Mouse (Mus musculus) left cerebral cortex, postnatal 25 days (tissue): ENCODE data around the gene Itga9. TPM values are rescaled to one million over a fixed set of nuclear protein-coding genes. Genes with fewer than 3 reads are reported as not detected.

Source experiments
- DNase-seq, 2 experiments: peaks; one replicate each; pipeline ENCODE4 v3.0.0; 2022; ENCODE audit warnings: low spot score in 2 of 2, mixed read lengths in 1 of 2
- intact Hi-C: fragments of 180-260 bp; cut with DNase I; formaldehyde crosslinking; loops from one replicate; pipeline ENCODE4 v1.15.1; 2025
- total RNA-seq, 2 experiments: library from RNA; stranded (reverse); gene quantifications; 2 replicates each; pipeline ENCODE4 v1.2.3; 2021

Itga9 gene
- total RNA-seq, 2 experiments from 2014 or later: 6.7 to 7.0 TPM

DNA sequence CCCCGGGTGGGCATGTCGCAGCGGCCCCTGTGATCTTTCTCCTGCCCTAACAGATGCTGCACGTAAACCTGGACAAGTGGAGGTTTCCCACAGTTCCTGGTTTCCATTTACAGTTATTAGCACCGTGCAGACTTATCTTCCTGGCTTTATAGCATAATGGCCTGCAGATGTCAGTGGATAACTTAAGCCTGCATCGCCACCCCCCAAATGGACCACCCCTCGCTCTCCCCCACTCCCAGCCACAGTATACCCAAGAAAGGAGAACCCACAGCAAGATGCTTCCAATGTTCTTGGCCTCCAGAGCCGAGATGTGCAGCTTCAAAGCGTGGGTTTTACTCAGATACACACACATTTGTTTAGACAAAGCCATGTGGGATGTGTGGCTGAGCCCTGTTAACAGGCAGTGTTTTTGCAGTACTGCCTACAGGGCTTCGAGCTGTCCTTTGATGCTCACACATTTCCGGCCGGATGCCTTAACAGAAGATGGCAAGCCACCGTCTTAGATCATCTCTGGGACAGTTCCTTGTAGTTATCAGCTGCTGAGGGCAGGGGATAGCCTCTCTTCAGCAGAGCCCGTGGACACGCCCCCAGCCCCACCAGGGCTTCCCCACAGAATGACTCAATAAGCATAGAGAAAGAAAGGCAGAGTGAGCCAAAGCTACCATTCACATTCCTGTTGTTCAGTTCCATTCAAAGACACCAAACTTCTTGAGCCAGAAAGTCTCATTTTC, 71.7 kb downstream of the Itga9 start:
- intact Hi-C loops: no loop called here
- DNase-seq: peak in 1 of 2 experiments; percentile 11

DNA sequence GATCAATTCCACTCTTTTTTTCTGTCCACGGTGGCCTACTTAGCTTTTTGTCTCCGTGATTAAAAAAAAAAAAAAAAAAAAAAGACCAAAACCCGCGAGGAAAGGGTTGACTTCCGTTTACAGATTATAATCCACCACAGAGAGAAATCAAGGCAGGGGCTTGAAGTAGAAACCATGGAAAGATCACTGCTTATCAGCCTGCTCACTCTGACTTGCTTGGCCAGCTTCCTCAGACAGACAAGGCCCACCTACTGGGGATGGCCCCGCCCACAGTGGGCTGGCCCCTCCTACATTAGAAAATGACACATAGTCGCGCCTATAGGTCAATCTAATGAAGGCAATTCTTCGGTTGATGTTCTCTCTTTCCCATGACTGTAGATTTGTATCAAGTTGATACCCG, 72.3 kb downstream of the Itga9 start:
- intact Hi-C loops: no loop called here
- no peak for DNase-seq

DNA sequence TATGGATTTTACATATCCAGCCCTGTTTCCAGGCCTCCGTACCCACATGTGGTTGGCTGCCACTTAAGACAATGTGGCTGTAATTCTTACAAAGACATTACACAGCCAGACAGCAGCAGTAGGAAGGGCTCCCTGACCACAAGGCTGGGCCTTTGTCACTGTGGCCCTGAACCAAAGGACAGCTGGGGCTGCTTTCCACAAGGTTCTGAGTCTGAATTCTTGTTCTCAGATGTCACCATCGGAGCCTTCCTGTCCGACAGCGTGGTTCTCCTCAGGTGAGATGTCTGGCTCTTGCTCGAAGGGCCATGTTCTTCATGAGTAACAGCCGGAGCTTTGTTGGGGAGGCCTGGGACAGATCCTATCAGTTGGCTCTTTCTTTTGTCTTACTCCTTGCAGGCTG, 75.0 kb downstream of the Itga9 start:
- intact Hi-C loops: no loop called here
- no peak for DNase-seq

DNA sequence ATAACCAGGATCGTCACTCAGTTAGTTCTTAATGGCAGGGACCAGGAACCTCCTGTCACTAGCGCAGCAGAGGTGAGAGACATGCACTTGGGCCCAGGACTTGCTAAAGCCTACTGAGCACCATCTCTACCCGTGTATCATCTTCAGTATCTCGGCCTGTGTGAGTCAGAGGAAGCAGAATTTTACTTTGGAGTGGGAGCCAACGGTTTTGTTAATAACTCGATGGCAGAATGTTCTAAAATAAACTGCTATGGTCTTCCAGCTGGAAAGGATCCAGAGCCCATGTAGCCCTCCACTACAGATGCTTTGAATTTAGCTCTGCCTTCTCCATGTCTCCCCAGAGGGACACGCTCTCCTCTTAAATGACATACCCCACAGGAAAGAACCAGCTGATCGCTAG, 75.7 kb downstream of the Itga9 start:
- intact Hi-C loops: no loop called here
- DNase-seq: no peak

DNA sequence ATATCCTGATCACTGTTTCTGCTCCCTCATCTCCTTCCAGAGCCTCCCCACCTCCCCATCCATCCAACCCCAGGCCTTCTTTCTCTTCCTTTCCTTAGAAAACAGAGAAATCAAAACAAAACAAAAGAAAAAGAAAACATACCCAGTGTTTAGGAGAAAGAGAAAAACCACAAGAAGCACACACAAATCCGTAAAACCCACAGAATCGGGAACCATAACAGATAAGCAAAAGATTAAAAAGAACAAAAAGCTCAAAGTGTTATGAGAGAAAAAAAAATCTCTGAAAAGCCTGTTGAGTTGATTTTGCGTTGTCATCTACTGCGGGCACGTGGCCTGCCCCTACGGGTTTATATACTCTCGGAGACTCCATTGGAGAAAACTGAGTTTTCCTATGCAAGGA, 77.0 kb downstream of the Itga9 start:
- no peak for DNase-seq
- intact Hi-C loops: no loop called here

DNA sequence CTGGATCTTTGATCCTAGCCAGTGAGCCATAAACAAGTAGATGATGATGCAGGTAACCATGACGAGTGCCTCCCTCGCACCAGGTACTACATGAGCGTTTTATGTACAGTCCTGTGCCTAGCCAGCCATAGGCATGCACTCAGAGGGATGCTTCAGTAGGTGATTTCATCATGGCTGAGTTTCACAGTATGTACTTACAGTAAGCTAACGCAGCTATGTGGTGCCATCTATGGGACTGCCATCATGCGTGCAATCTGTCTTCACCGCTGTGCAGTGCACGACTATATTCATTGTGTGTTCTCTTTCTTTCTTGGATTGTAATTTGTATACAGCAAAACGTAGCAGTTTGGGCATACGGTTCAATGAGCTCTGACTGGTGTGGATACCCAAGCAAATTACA, 77.9 kb downstream of the Itga9 start:
- DNase-seq: peak in 1 of 2 experiments; percentile 40

DNA sequence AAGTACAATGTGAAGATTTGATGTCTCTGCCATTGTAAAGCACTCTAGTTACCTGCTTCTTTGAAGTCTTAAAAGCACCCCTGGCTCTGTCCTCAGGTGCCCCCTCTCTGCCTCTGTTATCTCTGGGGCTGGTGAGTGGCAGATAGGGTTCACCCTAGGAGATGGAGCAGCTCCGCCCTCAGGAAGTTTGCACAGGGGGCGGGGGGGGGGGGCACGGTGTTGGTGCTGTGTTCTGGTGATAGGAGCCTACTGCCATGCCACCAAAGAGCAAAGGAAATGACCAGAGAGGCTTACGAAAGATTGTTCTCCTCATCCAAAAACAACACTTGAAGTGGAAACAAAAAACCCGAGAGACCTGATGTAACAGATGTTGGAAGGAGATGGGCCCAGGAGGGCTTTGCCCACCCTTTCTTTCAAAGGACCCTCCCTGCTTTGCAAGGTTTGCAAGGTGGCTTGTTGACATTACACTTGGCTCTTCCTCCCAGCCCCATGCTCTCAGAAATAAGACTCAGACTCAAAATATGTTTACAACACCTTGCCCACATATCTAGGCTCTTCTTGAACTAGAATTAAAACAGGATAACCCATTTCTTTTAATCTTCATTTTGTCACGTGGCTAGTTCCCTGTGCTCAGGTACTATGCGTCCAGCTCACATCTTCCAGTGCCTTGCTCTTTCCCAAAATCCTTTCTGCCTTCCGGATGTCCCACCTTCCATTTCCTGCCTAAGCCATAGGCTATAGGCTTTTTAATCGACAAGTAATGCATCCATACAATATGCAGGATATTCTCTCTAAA, 79.9 kb downstream of the Itga9 start:
- no peak for DNase-seq
- intact Hi-C loops: no loop called here

More for the DNA sequence above, 77.9 kb downstream of the Itga9 start:
- intact Hi-C loops: loop anchor here (2.0 kb wide), 1 partner anchor 78 kb away; the partner anchor contains the start of gene Itga9

DNA sequence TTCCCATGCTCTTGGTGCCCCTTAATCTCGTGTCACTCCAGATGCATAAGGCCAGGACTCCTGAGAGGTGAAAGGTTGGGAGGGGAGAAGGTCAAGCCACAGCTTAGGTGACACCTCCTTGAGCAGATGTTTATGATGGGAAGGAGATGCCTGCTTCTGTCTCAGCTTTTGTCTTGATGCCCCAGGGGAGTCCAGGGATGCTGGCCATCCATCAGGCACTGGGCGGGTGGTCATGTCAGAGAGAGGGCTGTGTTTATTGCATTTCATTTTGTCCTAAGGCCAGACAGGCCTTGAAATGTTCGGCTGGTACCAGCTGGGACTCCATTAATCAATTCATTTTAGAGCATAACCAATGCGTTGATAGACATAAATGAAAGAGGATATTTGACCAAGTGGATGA, 81.8 kb downstream of the Itga9 start:
- intact Hi-C loops: no loop called here
- DNase-seq: no peak

DNA sequence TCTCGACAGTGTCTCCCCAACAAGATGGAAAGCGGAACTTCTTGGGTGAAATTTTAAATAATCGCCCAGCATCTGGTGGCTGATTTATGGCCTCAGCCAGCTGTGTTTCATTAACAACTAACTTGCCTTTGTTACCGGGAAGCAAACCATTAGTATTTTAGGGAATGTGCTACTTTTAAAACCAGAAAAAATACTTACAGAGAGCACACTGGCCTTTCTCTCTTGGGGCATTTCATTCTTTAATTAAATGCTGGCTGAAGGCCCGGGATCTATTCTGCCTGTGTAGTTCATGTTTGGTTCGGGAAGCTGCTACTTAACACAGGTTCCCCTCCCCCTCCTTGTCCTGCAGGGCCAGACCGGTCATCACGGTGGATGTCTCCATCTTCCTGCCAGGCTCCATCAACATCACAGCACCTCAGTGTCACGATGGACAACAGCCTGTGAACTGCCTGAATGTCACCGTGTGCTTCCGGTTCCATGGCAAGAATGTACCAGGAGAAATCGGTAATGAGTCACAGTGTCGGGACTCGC, 82.5 kb downstream of the Itga9 start:
- intact Hi-C loops: no loop called here

DNA sequence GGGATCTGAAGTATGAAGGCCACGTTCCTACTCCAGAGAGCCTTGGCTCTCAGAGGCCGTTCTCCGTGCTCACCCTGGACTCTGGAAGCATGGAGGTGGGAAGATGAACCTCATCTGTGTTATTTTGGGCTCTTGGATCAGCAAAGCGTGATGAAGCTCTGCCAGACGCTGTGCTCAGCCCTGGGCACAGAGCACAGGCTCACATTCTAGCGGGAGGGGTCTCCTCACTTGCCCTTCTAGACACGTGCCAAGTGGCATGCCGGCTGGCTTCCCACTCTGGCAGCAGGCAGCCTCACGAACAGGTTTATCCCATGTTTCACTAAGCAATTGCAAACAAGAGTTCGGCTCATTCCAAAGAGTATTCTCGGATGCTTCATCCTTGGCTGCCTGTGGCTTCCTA, 86.8 kb downstream of the Itga9 start:
- peak; percentile 51 to 79 for DNase-seq
- intact Hi-C loops: no loop called here

More for the DNA sequence above, 82.5 kb downstream of the Itga9 start:
- no peak for DNase-seq

DNA sequence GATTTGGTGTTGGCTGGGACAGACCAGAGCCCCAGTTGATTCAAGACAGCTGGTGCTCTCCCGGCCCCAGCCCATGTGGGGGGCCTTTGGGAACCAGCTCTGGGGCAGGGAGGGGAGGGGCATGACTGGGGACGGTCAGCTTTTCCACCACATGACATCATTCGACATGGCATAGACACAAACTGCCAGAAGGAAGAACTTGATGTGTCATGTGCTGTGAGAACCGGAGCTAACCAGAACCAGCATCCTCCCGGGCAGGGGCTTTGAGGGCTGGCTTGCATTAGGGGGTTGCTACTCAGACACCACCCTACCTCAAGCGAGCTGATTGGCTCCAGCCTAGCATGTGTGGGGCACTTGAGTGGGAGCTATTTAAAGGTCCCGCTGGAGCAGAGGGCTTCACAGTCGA, 87.9 kb downstream of the Itga9 start:
- intact Hi-C loops: no loop called here

DNA sequence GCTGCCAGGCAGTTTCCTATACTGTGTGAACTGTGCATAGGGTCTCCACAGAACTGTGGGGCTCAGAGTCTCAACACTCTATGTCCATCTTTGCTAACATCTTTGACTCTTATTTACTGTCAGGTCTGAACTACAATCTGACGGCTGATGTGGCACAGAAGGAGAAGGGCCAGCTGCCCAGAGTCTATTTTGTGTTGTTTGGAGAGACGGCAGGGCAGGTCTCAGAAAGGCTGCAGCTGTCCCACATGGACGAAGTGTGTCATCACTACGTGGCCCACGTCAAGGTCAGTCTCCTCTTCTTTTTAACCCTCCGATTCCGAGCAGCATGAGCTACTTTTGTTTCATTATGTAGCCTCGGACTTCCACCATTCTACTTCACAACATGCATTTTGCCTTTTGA, 91.7 kb downstream of the Itga9 start:
- intact Hi-C loops: loop anchor here (5.0 kb wide), 1 partner anchor 69 kb away; no protein-coding TSS in a partner anchor
- DNase-seq: no peak

More for the DNA sequence above, 87.9 kb downstream of the Itga9 start:
- DNase-seq: no peak

DNA sequence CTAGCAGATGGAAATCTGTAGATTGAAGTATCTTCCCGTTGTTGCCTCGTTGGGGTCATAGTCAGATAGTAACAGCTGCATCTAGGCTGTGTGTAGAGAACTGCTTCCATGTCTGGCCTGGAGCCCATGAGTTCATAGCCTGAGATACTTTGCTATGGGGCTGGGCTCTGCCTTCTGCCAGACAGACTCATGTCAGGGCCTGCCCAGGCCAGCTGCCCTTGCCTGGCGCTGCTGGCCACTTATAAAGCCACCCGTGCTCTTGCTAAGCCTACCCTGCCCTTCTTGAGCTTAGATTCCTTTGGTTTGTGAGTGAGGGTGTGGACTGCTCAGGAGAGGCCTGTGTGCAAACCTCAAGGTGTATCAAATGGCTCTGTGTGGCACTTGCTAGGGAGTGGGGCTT, 93.2 kb downstream of the Itga9 start:
- no peak for DNase-seq
- intact Hi-C loops: loop anchor here (5.0 kb wide), 1 partner anchor 68 kb away; no protein-coding TSS in a partner anchor

DNA sequence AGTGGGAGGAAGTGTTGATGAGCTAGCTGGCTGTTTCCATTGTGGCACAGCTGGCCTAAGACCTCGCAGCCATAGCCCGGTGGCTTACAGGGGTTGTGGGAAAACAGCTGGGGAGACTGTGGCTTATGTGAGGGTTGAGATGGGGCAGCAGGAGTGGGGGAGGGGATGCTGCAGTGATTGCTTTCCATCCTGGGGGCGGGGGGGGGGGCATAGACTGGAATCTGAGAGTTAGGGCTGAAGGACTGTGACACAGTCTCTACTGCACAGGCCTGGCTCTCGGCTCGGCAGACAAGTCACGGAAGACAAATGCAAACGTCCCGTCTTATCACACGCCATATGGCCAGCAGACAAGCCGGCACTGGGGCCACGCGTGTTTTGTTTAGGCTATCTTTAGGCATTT, 94.4 kb downstream of the Itga9 start:
- DNase-seq: no peak
- intact Hi-C loops: no loop called here

DNA sequence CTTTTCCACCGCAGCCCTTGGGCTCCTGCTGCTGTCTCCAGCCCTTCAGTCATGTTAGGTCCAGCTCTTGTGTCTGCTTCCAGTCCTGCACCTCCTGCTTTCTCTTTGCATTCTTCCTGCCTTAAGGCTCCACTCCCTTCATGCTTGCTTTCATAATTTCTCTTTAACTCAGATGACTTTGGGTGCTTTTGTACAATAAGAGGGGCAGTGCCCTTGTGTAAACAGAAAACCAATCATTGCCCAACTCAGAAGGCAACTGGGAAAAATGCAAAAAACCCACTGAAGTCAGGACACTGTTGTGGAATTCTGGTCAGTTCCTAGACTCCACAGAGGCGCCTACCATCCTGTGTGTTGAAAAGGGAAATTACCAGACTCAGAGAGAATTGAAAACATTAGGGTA, 95.3 kb downstream of the Itga9 start:
- intact Hi-C loops: no loop called here

DNA sequence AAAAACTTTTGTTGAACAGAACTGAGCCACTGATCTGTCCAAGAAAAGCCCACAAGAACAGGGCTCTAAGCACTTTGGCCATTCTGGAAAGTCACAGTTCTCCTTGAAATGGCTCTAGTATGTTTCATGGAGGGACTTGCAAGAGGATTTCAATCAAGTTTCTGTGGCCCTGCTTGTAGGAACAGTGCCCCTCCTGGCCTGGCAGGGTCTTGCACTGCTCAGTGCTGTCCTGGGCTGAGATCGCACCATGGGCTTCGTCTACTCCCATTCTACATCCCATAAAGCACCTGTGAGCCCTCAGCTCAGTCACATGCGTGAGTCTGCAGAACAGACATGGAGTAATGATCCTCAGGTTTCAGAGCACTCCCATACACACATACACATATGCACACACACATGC, 96.7 kb downstream of the Itga9 start:
- DNase-seq: no peak
- intact Hi-C loops: no loop called here

More for the DNA sequence above, 95.3 kb downstream of the Itga9 start:
- DNase-seq: no peak

DNA sequence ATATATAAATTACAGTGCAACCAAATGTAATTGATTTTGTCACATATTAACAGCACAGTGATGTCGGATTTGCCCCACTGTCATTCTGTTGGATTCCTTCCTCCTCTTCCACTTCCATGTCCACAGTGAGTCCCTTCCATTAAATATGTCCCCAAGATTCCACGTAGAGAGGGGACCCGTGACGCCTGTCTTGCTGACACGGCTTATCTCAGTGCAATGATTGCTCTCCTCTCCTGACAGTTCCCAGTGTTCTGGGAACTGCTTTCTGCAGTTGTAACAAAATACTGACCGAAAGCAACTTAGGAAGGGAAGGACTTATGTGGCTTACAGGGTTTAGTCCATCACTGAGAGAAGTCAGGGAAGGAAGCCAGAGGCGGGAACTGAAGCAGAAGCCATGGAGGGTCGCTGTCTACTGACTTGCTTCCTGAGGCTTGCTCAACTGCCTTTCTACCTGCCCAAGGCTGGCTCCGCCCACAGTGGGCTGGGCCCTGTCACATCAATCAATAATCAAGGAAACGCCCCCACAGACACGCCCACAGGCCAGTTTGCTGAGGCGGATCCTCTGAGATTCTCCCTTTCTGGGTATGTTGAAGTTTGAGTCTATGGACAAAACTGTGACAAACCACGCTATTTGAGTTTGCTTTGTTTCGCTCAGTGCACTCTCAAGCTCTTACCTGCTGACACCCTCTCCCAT, 99.0 kb downstream of the Itga9 start:
- DNase-seq: no peak
- intact Hi-C loops: no loop called here

DNA sequence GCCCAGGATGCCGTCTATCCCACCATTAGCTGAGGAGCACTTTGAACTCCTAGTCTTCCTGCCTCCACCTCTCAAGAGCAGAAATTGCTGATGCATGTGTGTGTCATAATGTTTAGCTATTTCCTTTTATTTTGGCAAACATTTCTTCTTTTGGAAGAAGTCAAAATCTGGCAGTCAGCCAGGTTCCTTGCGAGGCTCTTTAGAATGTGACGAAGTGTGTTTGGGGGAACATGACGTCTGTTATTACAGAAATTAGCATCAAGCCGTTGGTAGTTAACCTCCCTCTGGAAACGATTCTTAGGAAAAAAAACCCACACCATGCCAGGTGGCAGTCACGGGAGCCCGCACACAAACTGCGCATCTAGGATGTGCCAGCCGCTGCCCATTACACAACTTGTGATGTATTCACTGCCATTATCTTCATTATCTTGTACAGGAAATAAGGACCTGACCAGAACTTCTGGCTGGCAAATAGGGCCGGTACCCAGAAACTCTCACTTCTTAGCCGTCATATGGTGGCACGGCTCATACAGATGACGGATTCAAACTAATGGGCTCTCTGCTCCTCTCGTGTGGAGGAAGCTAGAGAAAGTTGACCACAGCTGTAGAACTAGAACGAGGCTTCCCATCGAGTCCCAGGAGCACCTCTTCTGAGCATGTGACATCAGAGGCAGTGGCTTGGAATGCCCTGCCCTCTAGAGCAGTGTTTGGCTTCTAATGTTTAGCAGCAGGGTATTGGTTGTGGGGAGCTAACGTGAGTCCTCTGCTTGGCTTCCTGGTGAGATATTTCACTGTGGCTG, 99.9 kb downstream of the Itga9 start:
- DNase-seq: peak; percentile 38 to 49
- intact Hi-C loops: no loop called here

DNA sequence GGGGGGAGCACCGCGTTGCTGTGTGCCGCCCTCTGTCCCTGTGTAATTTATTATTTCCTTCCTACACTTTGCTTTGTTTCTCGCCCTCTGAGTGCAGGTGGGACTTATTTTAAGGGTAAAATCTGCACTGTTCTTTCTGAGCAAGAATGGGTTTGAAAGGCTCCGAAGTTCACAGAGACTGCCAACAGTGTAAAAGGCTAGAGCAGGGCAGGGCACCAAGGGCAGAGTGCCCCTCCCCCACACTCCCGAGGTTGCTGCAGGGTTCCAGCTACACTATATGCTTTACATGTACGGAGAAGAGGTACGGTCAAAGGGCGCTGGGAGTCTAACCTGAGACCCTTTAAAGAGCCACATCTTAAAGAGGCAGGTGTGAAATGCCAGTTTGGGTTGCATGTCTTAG, 104.1 kb downstream of the Itga9 start:
- no peak for DNase-seq
- intact Hi-C loops: loop anchor here (10.0 kb wide), 1 partner anchor 354 kb away; no protein-coding TSS in a partner anchor
